Mouse (Mus musculus) heart, embryonic 15.5 days (tissue): ENCODE measurements around the gene Sun2. TPM values are rescaled to one million over a fixed set of nuclear protein-coding genes. Genes with fewer than 3 reads are reported as not detected.
A peak's percentile ranks its signal among the peaks of the same experiment; 100 is the strongest.

Source experiments
- ATAC-seq: fragments of 200-750 bp; cut with Nextera tagmentation; replicated peaks from 2 replicates; pipeline ENCODE4 v1.8.0; 2017; ENCODE audit warnings: low read depth, moderate TSS enrichment; ENCODE audit not compliant: insufficient number of reproducible peaks, insufficient read depth, low FRiP score
- H3K27ac ChIP-seq: fragments of 300-500 bp; sonication (generic); 2 replicates; pipeline ENCODE4 v1.5.1; 2015; ENCODE audit warnings: mild to moderate bottlenecking, inconsistent platforms
- H3K27me3 ChIP-seq: fragments of 300-500 bp; sonication (generic); 2 replicates; pipeline ENCODE4 v1.6.1; 2015; ENCODE audit warnings: inconsistent platforms
- H3K36me3 ChIP-seq: fragments of 300-500 bp; sonication (generic); 2 replicates; pipeline ENCODE4 v1.6.1; 2015; ENCODE audit warnings: mild to moderate bottlenecking, inconsistent platforms
- H3K4me1 ChIP-seq: fragments of 300-500 bp; sonication (generic); replicated peaks from 2 replicates; pipeline ENCODE4 v1.6.1; 2015; ENCODE audit warnings: inconsistent platforms
- H3K4me2 ChIP-seq: fragments of 300-500 bp; sonication (generic); 2 replicates; pipeline ENCODE4 v1.6.1; 2015; ENCODE audit warnings: inconsistent platforms, mild to moderate bottlenecking, moderate library complexity
- H3K4me3 ChIP-seq: fragments of 300-500 bp; sonication (generic); 2 replicates; pipeline ENCODE4 v1.5.1; 2015; ENCODE audit warnings: mild to moderate bottlenecking, inconsistent platforms
- H3K9ac ChIP-seq: fragments of 300-500 bp; sonication (generic); 2 replicates; pipeline ENCODE4 v1.6.1; 2015; ENCODE audit warnings: mild to moderate bottlenecking, inconsistent platforms
- H3K9me3 ChIP-seq: fragments of 300-500 bp; sonication (generic); replicated peaks from 2 replicates; pipeline ENCODE4 v1.6.1; 2016; ENCODE audit warnings: inconsistent platforms
- WGBS: fragments of 180-500 bp; shearing (Covaris S2); methylation state at CpG from one replicate; pipeline ENCODE4 v1.1.7; 2015; ENCODE audit warnings: mixed read lengths; 5-methylcytosine and 5-hydroxymethylcytosine counted together
- polyA plus RNA-seq: library from polyadenylated mRNA; unstranded; fragments of >200 nt; fragmentation: Nextera tagmentation; extraction: Ambion mirVana; gene quantifications from 2 replicates; pipeline ENCODE4 v1.2.1, GENCODE M21; 2015

Sun2 gene
- polyA plus RNA-seq, 1 experiment from 2014 or later, result 4.7 TPM

DNA sequence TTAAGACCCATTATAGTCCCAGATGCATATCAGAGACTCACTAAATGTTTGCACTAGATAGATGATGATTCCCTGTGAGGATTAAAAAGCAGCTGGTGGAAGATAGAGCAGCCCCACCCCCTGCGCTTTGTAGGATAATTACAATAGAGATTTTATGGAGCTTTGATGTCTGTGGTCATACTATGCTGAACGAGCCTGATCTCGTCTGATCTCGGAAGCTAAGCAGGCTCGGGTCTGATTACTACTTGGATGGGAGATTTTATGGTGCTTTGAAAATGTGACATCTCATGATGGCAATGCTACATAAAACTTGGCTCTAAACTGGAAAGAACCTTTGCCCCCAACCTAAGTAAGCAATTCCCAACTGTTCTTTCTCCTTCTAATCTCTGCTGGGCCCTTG, 50.0 kb downstream of the Sun2 start:
- Histone ChIP-seq H3K27me3 (no peaks in the 10 kb centered on the region), H3K4me1 (peaks cover 36% of the 10 kb centered on the region), H3K9ac (no peak overlapping the region), H3K27ac (no peak overlapping the region), H3K4me3 (peak overlapping the region; percentile 81; the same call in 1 of the 2 replicates), H3K9me3 (no peaks in the 10 kb centered on the region), H3K36me3 (peaks cover 10% of the 10 kb centered on the region), H3K4me2 (peak overlapping the region; percentile 97; the same call in 1 of the 2 replicates)
- 78% methylated on average over 5 of the region's 5 CpGs for WGBS
- ATAC-seq, result no peak

DNA sequence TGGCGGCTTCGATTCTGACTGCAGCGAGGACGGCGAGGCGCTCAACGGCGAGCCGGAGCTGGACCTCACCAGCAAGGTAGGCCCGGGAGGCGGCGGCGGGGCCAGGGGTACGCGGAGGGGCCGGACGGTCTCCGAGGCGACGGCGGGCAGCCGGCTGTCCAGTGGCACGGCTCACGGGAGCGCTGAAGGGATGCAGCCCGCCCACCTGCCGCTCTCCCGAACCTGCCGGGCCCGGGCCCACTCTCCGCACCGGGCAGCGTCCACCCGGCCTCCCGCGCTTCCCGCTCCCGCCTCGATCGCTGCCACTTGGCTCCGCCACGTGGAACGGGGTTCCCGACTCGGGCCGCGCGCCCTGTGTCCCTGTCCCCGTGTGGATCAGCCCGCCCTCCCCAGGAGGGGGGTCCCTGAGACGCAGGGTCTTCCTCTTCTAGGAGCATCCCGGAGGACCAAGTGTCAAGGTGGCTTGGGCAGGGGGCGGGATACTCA, 51.3 kb downstream of the Sun2 start:
- peak overlapping the region; percentile 87 for H3K27ac ChIP-seq
- WGBS, result under 1% methylated on average over 53 of the region's 53 CpGs
- peaks cover 40% of the 10 kb centered on the region for H3K4me1 ChIP-seq
- H3K9me3 ChIP-seq, result no peaks in the 10 kb centered on the region
- H3K9ac ChIP-seq, result peak overlapping the region; percentile 80
- H3K4me2 ChIP-seq, result peak overlapping the region; percentile 97
- peaks cover 3% of the 10 kb centered on the region; the same call in 1 of the 2 replicates for H3K36me3 ChIP-seq
- ATAC-seq, result peak; percentile 1; the same call in 1 of the 2 replicates
- peak overlapping the region; percentile 81 for H3K4me3 ChIP-seq
- H3K27me3 ChIP-seq, result no peaks in the 10 kb centered on the region

DNA sequence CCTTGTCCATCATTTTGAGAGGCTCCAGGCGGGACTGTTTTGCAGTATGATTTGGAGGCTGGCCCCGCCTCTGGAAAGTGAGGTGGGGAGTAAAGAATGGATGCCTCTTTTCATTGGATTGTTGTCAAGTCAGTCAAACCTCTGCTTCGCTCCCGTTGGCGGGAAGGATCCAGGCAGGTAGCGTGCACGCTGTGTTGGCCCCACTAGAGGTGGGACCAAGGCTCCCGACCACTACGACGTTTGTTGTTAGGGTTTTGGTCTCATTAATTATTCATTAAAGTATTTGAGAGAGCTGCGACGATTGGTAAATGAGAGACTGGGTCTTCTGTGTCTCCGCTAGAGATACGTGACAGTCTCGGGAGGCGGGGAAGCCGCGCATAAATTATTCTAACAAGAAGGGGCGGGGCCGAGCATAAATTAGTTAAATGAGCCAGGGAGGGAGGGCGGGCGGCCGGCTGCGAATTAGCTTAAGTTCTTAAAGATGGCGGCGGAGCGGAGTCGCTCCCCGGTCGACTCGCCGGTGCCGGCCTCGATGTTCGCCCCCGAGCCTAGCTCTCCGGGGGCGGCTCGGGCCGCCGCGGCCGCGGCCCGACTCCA, 51.8 kb downstream of the Sun2 start, which contains the start of gene Gtpbp1:
Gene Gtpbp1 (plus strand): TSS at position 420 of the 597 bp plus-strand sequence.
- Histone ChIP-seq H3K4me2 (peak within 1 kb of the TSS; percentile 97), H3K9ac (peak within 1 kb of the TSS; percentile 80), H3K27ac (peak within 1 kb of the TSS; percentile 87), H3K4me3 (peak within 1 kb of the TSS; percentile 81), H3K4me1 (peaks cover 43% of the 10 kb centered on the region), H3K36me3 (peaks cover 3% of the 10 kb centered on the region; the same call in 1 of the 2 replicates), H3K9me3 (no peaks in the 10 kb centered on the region), H3K27me3 (no peaks in the 10 kb centered on the region)
- WGBS, result under 1% methylated on average over 45 of the region's 45 CpGs
- ATAC-seq, result peak; percentile 93

DNA sequence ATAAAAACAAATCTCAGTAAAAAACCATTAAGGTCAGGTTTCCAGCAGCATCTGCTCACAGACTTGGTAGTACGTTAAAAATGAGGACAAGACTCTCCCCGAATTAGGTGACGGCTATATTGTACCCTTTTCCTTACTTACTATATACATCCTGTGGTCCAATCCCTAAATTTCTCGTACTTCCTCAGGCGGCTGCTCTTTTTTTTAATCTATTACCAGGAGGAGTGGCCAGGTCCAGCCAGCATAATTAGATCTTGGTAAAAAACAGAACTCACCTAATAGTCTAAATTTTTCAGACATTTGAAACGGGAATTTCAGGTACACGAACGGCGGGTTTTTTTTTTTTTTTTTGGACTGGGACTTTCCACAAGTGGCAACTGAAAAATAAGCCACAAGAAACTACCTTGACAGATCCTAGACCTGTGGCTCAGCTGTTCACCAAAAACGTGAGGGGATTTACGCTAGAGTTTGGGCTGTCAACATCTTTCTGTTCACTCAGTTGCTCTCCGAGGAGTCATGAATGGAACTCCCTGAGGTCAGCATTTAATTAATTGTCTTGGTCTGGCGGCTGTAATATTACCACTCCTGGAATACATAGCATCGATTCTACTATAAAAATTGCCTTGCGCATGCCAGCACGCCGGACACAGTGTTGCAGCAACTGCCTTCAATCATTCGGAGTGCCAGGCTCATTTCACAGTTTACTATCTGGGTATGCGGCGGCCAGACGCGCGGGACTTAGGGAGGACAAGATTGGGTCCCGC, 52.5 kb downstream of the Sun2 start:
- peaks cover 48% of the 10 kb centered on the region for H3K4me1 ChIP-seq
- H3K36me3 ChIP-seq, result peaks cover under 1% of the 10 kb centered on the region; the same call in 1 of the 2 replicates
- H3K9me3 ChIP-seq, result no peaks in the 10 kb centered on the region
- peak overlapping the region; percentile 21 for H3K9ac ChIP-seq
- peak overlapping the region; percentile 81 for H3K4me3 ChIP-seq
- peak overlapping the region; percentile 68 for H3K27ac ChIP-seq
- no peak for ATAC-seq
- 17% methylated on average over 24 of the region's 24 CpGs for WGBS
- H3K4me2 ChIP-seq, result peak overlapping the region; percentile 64
- no peaks in the 10 kb centered on the region for H3K27me3 ChIP-seq

DNA sequence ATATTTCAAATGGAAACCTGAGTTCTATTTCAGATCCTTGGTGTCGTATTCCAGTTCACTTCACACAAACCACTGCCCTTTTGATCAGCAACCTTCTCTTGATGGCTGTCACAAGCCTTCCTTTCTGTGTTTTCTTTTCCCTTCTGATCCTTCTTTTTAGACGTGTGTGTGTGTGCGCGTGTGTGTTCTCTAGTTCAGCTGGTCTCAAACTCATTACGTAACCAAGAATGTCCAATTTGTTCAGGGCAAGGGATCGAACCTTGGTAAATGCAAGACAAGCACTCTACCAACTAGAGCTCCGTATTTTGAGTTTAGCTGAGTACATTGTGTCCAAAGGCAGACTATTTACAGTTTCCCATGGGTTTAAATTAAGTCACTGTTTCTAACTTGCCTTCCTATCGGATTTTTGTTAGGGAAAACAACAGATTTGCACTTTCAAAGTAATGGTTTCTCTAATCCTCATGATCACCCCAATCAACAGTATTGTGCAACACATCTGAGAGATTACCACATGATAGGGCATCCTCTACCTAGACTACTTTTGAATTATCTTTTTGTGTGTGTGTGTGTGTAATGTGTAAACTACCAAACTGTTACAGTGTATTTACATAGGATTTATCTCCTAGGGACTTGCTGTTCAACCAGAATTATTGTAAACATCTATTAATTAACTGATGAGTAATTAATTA, 53.9 kb downstream of the Sun2 start:
- Histone ChIP-seq H3K4me2 (peak overlapping the region; percentile 73), H3K36me3 (no peaks in the 10 kb centered on the region), H3K4me1 (peaks cover 56% of the 10 kb centered on the region), H3K4me3 (peak overlapping the region; percentile 83), H3K9me3 (no peaks in the 10 kb centered on the region), H3K27me3 (no peaks in the 10 kb centered on the region), H3K9ac (peak overlapping the region; percentile 91), H3K27ac (peak overlapping the region; percentile 99)
- WGBS, result 5% methylated on average over 8 of the region's 8 CpGs
- ATAC-seq, result no peak

DNA sequence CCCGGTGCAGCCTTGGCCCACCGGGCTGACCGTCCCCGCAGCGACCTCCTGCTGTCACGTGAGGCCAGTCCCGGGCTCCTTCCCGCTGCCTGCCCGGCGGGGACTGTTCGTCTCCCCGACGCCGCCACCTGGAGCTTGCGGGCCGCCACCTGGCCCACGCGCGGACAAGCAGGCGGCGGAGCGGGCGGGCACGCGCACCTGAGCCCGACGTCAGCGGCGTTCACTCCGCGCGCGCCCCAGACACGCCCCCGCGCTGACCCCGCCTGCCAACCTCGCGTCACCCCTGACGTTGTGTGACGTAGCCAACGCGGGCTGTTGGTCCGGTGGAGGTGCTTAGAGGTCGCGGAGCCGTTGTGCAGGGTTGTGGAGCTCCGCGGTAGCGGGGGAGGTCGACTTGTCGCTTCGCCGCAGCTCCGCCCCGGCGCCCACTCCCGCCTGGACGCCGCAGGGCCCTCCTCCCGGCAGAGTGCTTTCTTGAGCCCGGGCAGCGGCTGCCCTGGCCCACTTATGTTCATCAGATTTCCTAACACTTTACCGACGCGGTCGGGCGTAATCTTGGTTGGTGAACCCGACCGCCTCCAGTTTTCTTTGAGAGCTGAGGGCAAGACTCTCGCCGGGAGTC, 54.6 kb downstream of the Sun2 start, which contains the start of gene Josd1:
Gene Josd1 (minus strand): TSS at position 274 of the 622 bp plus-strand sequence.
- H3K27ac ChIP-seq, result peak within 1 kb of the TSS; percentile 99
- H3K36me3 ChIP-seq, result no peaks in the 10 kb centered on the region
- peaks cover 58% of the 10 kb centered on the region for H3K4me1 ChIP-seq
- H3K4me2 ChIP-seq, result peak within 1 kb of the TSS; percentile 73
- ATAC-seq, result peak; percentile 78
- H3K9ac ChIP-seq, result peak within 1 kb of the TSS; percentile 91
- under 1% methylated on average over 68 of the region's 72 CpGs for WGBS
- no peaks in the 10 kb centered on the region for H3K27me3 ChIP-seq
- peak within 1 kb of the TSS; percentile 83 for H3K4me3 ChIP-seq
- H3K9me3 ChIP-seq, result no peaks in the 10 kb centered on the region

DNA sequence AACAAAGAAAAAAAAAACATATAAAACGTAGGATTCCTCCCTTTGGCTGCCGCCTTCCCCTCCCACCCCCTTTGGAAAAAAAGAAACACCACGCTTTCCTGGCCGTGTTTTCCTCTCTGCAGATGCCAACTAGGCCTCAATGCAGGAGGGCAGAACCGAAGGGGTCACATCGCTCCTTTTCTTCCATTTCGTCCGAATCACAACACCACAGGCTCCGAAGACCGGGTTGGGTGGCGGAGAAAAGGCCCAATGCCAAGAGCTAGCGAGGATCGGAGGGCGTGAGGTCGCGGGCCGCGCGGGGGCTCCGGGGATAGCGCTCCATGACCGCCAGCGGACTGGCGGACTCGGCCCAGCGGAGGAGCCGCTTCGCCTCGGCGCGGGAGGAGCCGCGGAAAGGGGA, 55.2 kb downstream of the Sun2 start:
- ATAC-seq, result 0 out of 2 replicates have a peak, but pooled peaks have one; percentile 0
- H3K27ac ChIP-seq, result peak overlapping the region; percentile 99
- H3K4me1 ChIP-seq, result peaks cover 64% of the 10 kb centered on the region
- no peaks in the 10 kb centered on the region for H3K36me3 ChIP-seq
- peak overlapping the region; percentile 83 for H3K4me3 ChIP-seq
- 0% methylated on average over 33 of the region's 33 CpGs for WGBS
- H3K9ac ChIP-seq, result peak overlapping the region; percentile 91
- H3K27me3 ChIP-seq, result no peaks in the 10 kb centered on the region
- peak overlapping the region; percentile 73 for H3K4me2 ChIP-seq
- no peaks in the 10 kb centered on the region for H3K9me3 ChIP-seq

DNA sequence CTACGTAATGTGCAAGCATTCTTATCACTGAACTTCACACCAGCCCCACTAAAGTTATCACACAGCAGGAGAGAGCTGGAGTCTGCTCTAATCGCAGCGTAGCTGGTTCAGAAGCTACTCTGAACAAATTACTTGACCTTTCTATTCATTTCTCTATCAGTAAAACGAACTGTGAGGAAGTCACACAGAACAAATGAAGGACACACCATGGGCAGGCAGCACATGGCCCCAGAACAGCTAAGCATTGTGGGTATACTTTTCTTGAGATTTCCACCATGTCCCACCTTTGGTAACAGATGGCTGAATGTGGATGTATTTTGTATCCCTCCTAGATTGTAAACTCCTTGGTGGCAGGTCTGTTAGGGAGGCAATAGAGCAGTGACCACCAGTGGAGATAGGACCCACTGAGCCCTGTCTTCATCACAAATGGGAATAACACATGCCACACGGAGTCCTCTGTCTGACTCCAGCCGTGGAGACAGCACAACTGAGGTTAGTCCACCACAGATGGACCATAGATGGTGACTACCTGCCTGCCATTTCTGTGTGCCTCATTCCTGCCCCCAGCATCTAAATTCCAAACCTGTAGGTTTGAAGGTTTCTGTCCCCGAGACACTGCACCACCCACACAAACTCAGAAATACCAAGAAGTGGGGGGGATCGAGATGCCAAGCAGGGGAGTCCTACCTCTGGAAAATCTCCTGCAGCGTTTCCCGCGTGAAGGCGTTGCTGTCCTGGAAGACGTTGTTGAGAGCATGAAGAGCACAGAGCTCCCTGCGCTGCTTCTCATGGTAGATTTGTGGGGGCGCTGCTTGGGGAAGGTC, 56.1 kb downstream of the Sun2 start:
- WGBS, result 3% methylated on average over 15 of the region's 15 CpGs
- Histone ChIP-seq H3K4me2 (peak overlapping the region; percentile 73), H3K27me3 (no peaks in the 10 kb centered on the region), H3K9me3 (no peaks in the 10 kb centered on the region), H3K4me3 (peak overlapping the region; percentile 83), H3K4me1 (peaks cover 63% of the 10 kb centered on the region), H3K27ac (peak overlapping the region; percentile 99), H3K36me3 (no peaks in the 10 kb centered on the region), H3K9ac (peak overlapping the region; percentile 91)
- no peak for ATAC-seq

DNA sequence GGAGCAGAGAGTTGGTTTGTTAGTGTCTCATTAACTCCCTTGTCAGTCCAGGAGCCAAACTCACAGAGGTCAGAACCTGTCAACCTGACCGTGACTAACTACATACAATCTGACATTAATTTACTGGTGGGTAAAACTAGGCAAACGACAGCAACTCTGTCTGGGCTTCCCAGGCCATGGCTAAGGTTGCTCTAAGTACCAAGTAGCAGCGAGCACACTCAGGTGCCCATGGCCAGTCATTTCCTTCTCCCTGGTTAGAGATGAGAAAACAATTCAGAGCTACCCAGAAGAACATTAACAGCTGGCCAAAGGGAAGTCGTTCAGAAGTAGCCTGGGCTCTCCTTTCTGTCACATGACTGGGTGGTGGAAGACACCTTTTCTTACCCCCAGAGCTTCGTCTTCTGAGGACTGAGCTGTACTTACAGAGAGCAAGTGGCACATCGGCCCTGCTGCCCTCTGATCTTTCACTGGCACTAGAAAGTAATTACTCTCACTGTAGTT, 57.1 kb downstream of the Sun2 start:
- peak overlapping the region; percentile 83 for H3K4me3 ChIP-seq
- no peaks in the 10 kb centered on the region for H3K27me3 ChIP-seq
- 26% methylated on average over 6 of the region's 6 CpGs for WGBS
- peak overlapping the region; percentile 99 for H3K27ac ChIP-seq
- ATAC-seq, result no peak
- no peaks in the 10 kb centered on the region for H3K36me3 ChIP-seq
- H3K4me2 ChIP-seq, result peak overlapping the region; percentile 73
- no peaks in the 10 kb centered on the region for H3K9me3 ChIP-seq
- H3K4me1 ChIP-seq, result peaks cover 70% of the 10 kb centered on the region
- H3K9ac ChIP-seq, result peak overlapping the region; percentile 91

DNA sequence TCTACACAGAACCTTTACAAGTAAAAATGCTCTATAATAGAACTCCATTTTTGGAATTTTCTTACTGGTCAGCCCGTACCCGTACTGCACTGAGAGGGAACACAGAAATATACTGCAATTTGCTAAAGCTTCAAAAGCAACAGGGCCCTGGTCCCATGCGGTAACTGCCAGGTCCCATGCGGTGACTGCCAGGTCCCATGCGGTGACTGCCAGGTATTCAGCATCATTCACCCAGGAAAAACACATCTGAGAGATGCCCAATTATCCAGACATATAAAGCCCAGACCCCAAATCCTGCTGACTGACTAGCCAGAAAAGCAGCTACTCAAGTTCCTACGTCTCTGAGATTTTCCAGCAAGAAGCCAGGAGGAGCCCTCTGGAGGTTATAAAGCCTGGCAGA, 57.7 kb downstream of the Sun2 start:
- peak overlapping the region; percentile 73 for H3K4me2 ChIP-seq
- ATAC-seq, result no peak
- H3K27me3 ChIP-seq, result no peaks in the 10 kb centered on the region
- H3K4me1 ChIP-seq, result peaks cover 65% of the 10 kb centered on the region
- peak overlapping the region; percentile 68 for H3K27ac ChIP-seq
- H3K4me3 ChIP-seq, result peak overlapping the region; percentile 83
- 71% methylated on average over 6 of the region's 6 CpGs for WGBS
- no peaks in the 10 kb centered on the region for H3K36me3 ChIP-seq
- H3K9me3 ChIP-seq, result no peaks in the 10 kb centered on the region
- peak overlapping the region; percentile 91 for H3K9ac ChIP-seq
